Comparison of ENCODE assay signal across 10 mouse cellular contexts in the genomic region with DNA sequence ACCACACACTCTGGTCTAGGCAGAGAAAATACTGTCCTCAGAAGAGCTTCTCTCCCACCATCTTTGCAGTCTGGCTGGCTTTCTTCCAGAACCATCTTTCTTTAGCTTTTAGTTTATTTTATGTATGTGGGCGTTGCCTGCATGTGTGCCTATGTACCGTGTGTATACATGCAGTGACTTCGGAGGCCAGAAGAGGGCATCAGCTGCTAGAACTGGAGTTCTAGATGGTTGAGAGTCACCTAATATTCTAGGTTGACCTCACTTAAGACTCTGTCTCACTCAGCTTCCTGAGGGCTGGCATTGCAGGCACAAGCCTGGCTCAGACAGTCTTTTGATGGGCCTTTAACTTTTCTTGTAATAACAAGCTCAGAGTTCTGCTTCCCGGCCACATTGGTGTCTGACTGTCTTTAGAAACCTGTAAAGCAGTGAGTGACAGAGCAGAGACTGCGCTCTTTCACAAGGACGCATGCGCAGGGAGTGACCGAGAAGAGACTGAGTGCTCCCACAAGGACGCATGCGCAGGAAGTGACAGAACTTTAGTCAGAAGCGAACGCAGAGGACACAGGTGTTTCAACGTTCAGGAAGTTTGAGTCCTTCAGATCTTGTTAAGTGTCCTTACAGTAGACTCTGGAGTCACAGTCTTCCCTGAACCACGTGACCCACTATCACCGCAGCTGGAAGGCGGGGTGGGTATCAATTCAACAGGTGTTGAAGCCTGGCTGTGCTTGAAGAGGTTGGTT.
DNase-seq lines count a peak whose midpoint lies in the region; ATAC-seq and TF ChIP-seq lines count a peak whose summit lies in the region.
"Had no signal": no experiment of that assay in that cellular context is flagged by ENCODE, and none has a peak within 500 bp of the region (broad histone marks: within the 10 kb centered on the region; RNA-seq: fewer than 3 reads in every experiment).

No protein-coding gene starts in this region.

- H3K4me2 ChIP-seq in kidney, embryonic 15.5 days, result no peak overlapping the region
- H3K4me2 ChIP-seq: liver, embryonic 15.5 days had no signal

- no peaks in the 10 kb centered on the region for H3K4me1 ChIP-seq in cortical plate, adult 2 months (ENCODE audit: control insufficient read depth, insufficient read depth, low read length)
- H3K4me1 ChIP-seq in kidney, embryonic 15.5 days, result peaks cover 8% of the 10 kb centered on the region; the same call in 1 of the 2 replicates

- no peak for TF ChIP-seq POLR2A in cortical plate, adult 2 months (IDR thresholded peaks at IDR 0.05; ENCODE audit: extremely low read depth, insufficient read depth, low read length)

- ATAC-seq in kidney, embryonic 15.5 days (replicated peaks; ENCODE audit: low FRiP score), result no peak

- H3K27ac ChIP-seq in cortical plate, adult 2 months (ENCODE audit: insufficient read depth, low read length), result no peak overlapping the region
- no peak overlapping the region for H3K27ac ChIP-seq in kidney, embryonic 15.5 days
- H3K27ac ChIP-seq: liver, embryonic 15.5 days had no signal

- H3K27me3 ChIP-seq in kidney, embryonic 15.5 days, result no peaks in the 10 kb centered on the region
- H3K27me3 ChIP-seq: liver, embryonic 15.5 days had no signal

- no peak overlapping the region for H3K9ac ChIP-seq in kidney, embryonic 15.5 days
- H3K9ac ChIP-seq: liver, embryonic 15.5 days had no signal

- H3K9me3 ChIP-seq in kidney, embryonic 15.5 days (replicated peaks), result no peaks in the 10 kb centered on the region
- H3K9me3 ChIP-seq: liver, embryonic 15.5 days had no signal

- WGBS in kidney, embryonic 15.5 days, result 88% methylated on average over 16 of the region's 16 CpGs

- DNase-seq in embryo, embryonic 10 days (ENCODE audit: low spot score), result peak; percentile 32
- no peak for DNase-seq in embryo, embryonic 10.5 days (ENCODE audit: low spot score)
- DNase-seq in CD4-positive, CD25-positive, alpha-beta regulatory T cell, adult 2 months (ENCODE audit: low read depth, low spot score), result peak; percentile 97
- DNase-seq in skeletal muscle tissue, adult 2 months (ENCODE audit: low read depth, low spot score), result peak; percentile 10
- no peak for DNase-seq in ovary, postnatal 10 days (ENCODE audit: low spot score)
- no peak for DNase-seq in adrenal gland, postnatal 4 days (ENCODE audit: low spot score in 2 of 2)
- DNase-seq: cerebellum, adult 9-11 months had no signal

- H3K36me3 ChIP-seq in kidney, embryonic 15.5 days, result no peaks in the 10 kb centered on the region
- H3K36me3 ChIP-seq: liver, embryonic 15.5 days had no signal

- H3K4me3 ChIP-seq in cortical plate, adult 2 months (ENCODE audit: insufficient read depth, low read length), result no peak overlapping the region
- no peak overlapping the region for H3K4me3 ChIP-seq in kidney, embryonic 15.5 days (replicated peaks)
- H3K4me3 ChIP-seq: liver, embryonic 15.5 days had no signal

- peak; percentile 22; the same call in 1 of the 2 replicates for TF ChIP-seq CTCF in cortical plate, adult 2 months (IDR thresholded peaks at IDR 0.05; ENCODE audit: extremely low read depth, insufficient read depth, low read length)

Comparison
In these comparisons a context has a peak if more than half of its experiments do, and no peak if none do; other contexts are left out.
1. DNase-seq: peak in embryo, embryonic 10 days (single experiment), CD4-positive, CD25-positive, alpha-beta regulatory T cell, adult 2 months (single experiment) and skeletal muscle tissue, adult 2 months (single experiment); none in embryo, embryonic 10.5 days (single experiment), ovary, postnatal 10 days (single experiment) and adrenal gland, postnatal 4 days (0 of 2).